Mouse (Mus musculus) right cerebral cortex, adult 18-20 months (tissue): ENCODE results near the gene Nbeal2.

Experiments
- DNase-seq: peaks from one replicate; pipeline ENCODE4 v3.0.0; 2022; ENCODE audit warnings: mixed read lengths

Gene Nbeal2

GRCm38 (mm10) chr9:110673107-110673752 is 19.3 kb upstream of the Nbeal2 start:
- no peak for DNase-seq

GRCm38 (mm10) chr9:110672462-110673106 is 18.6 kb upstream of the Nbeal2 start:
- peak; percentile 38 for DNase-seq

DNA sequence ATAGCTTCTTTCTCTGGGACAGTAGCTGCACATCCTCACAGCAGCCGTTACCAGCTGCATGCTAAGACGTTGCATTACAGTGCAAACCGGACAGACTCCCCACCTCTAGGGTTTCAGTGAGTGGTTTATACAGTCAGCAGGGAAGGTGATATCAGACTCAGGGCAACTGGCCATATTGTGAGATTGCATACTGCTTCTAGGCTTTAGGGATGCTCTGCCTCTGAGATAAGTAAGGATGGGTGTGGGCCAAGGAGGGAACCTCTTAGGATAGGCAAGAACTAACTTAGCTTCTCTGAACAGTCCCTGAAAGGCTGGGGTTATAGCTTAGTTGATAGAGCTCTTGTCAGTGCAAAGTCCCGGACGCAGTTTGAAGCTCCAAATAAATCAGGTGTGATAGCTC is 15.8 kb upstream of the Nbeal2 start:
- no peak for DNase-seq

DNA sequence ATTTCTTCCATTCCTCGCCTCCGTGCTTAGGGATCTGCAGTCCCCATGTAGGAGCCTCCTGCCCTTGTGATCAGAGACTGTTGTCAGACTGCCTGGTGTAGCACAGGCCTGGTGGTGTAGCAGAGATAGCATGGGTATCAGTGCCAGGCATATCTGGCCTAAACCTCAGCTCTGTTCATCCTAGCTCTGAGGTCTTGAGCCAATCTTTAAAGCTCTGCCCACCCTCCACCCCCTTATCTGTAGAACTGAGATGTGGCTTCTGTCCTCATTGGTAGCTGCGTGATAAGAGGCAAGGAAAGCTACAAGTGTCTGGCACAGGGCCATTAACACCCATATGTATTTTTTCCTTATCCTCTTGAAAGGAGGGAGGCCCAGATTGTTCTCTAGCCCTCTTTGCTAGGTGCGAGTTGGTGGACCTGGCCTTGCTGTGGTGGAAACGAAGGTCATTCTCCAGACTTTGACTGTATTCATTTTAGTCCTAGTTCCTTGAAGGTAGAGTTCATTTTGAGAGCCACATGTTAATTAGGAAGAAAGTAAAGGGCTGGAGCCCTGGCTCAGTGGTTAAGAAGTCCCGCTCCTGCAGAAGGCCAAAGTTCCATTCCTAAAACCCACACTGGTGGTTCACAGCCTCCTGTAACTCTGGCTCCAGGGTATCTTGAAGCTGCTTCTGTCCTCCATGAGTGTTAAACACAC is 14.8 kb upstream of the Nbeal2 start:
- no peak for DNase-seq

- no peak for DNase-seq
These were observed 13.4 kb upstream of the Nbeal2 start for GRCm38 (mm10) chr9:110667219-110667836.

DNA sequence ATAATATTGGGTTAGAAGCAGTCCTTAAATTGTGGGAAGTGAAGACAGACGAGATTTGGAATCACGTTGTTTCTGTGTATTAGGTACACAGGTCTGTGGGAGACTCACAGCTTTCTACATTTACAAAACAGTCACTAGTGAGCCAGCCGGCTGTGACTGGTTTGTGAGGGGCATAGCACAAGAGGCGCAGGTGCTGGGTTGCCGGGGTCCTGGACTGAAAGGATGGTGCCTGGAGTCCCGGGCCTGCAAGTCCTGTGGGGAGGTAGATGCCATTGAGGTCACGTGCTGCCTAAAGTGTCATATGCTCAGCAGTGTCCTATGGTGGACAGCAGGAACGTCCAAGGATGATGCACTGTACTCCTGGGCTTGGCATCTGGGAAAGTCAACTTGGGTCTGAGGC is 12.4 kb upstream of the Nbeal2 start:
- no peak for DNase-seq

DNA sequence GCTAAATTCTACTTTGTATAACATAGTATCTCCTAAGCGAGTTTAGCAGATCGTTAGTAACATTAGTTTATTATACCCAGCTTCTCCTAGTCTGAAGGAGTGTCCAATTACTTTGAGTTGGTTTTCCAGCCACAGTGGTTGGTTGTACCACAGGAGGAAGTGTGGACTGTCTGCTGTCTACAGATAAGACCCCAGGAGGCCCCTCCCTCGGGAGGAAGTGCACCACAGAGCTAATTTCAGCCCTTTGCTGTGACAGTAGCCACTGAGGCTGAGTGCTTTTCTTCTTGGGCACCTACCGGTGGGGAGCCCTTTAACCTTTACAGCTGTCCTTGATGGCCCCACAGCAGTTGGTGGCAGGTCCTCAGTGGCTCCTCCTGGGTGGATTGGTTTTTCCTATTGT is 12.0 kb upstream of the Nbeal2 start:
- no peak for DNase-seq

GRCm38 (mm10) chr9:110662844-110663243 is 8.9 kb upstream of the Nbeal2 start:
- no peak for DNase-seq

GRCm38 (mm10) chr9:110660856-110661612 is 7.1 kb upstream of the Nbeal2 start:
- no peak for DNase-seq

DNA sequence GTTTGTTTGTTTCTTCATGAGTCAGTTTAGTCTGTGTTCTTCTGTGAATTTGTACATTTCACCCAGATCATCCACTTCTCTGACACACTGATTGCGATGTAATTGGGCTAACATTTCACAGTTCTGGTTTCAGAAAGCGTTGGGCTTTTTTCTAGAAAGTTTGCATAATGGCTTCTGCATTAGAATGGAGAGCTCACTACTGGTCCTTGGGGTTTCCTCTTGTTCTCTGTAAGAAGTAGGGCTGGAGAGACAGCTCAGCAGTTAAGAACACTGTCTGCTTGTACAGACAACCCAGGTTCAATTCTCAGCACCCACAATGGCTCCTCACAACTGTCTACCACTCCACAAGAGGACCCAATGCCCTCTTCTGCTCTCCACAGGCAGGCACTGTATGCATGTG is 6.2 kb upstream of the Nbeal2 start:
- no peak for DNase-seq

DNA sequence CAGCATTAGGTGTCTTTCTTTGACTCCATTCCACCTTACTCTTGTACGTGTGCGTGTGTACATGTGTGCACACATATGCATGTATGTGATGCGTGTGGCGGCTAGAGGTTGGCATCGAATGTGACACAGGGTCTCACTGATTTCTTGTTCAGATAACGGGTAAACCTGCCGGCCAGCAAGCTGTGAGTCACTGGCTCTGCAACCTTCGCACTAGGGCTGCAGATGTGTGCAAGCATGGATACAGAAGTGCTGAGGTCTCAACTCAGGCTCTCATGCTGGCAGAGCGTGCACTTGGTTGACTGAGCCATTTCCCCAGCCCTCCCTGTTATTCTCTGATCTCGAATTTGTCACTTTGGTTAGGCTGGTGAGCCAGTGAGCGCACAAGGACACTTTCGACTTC is 5.6 kb upstream of the Nbeal2 start:
- DNase-seq = no peak

DNA sequence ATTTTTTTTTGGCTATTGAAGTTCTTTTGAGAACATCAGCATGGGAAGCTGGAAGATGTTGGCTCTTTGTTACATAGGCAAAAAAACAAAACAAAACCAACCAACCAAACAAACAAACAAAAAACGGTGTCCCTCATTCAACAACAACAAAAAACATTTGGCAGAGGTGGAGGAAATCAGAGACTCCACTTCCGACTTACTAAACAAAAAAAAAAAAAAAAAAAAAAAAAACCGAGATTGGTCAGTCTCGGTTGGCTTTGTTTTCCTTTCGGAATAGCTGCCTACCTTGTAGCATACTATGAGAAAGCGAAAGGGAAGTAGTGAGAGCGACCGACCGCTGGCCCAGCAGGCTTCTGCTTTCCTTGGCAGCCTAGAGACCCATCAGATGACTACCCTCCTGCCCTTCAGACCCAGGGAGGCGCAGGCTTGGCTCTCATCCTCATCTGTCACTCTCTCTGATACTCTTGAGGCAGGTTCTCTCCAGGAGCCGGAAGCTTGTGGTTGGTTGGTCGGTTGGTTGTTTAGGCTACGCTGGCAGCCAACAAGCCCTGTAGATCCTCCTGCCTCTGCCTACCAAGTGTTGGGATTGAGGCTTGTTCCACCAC is 3.6 kb upstream of the Nbeal2 start:
- no peak for DNase-seq

GRCm38 (mm10) chr9:110656249-110657221 is 2.6 kb upstream of the Nbeal2 start, which contains the start of gene Ccdc12:
Ccdc12 (plus strand) TSS chr9:110656503.
- DNase-seq = peak; percentile 96

DNA sequence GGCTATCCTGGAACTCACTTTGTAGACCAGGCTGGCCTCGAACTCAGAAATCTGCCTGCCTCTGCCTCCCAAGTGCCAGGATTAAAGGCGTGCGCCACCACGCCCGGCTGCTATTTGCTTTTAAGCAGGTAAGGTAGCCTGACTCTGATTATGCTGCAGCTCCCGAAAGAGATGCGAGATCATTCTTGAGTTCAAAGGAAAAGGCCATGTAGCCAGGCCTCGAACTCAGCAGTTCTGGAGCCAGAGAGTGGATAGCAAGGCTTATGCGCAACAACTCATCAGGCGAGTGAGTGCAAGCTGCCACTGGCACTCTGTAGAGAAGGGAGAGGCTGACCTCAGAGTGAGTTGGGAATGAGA is 1.7 kb upstream of the Nbeal2 start:
- DNase-seq = no peak

- no peak for DNase-seq
These were observed 1.0 kb upstream of the Nbeal2 start for GRCm38 (mm10) chr9:110654726-110655650.

GRCm38 (mm10) chr9:110652963-110653654 is 852 bp downstream of the Nbeal2 start:
- DNase-seq = no peak

GRCm38 (mm10) chr9:110651931-110652722 is 1.8 kb downstream of the Nbeal2 start:
- DNase-seq = no peak

DNA sequence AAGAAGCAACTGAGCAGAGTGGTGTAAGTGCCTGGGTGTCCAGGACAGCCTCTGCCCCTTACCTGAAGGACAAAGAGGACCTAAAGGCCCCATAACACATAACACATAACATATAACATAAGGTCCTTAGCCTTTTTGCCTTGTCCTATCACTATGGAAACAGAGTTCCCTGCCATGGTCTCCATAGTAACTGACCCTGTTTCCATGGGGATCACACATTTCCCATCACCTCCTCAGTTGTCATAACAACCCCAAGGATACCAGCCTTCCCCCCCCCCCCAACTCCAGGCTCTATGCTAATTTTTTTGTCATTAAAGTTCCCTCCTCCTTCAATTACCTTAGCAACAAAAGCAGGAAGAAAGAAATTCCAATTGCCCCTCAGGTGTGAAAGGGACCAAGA is 4.2 kb downstream of the Nbeal2 start:
- DNase-seq = no peak

- no peak for DNase-seq
These were observed 8.7 kb downstream of the Nbeal2 start for GRCm38 (mm10) chr9:110645219-110645618.
